Mouse (Mus musculus): ENCODE measurements around the gene Iqcn. TPM values are rescaled to one million over a fixed set of nuclear protein-coding genes. Genes with fewer than 3 reads are reported as not detected.

Gene Iqcn
- polyA plus RNA-seq, 1 experiment from 2014 or later: 0.04 TPM

DNA sequence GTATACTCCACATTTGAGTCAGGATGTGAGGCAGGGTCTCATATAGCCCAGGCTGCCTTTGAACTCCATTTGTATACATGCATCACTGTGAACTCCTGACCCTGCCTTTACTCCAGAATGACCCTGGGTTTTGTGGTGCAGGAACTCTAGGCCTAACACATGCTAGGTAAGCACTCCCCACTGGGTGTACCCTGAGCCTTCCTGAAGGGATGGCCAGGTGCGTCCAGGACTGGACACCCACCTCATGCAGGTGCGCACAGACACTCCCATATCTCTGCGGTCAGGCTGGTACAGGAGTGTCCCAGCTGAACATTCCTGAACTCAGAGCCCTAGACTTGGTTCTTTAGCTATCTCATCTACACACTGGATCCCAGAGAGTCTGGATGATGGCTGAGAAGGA is 29.1 kb upstream of the Iqcn start:
- peaks cover 5% of the 10 kb centered on the region for H3K4me1 ChIP-seq (ENCODE audit: control insufficient read depth, insufficient read depth, low read length)
- ATAC-seq (ENCODE audit: low FRiP score) (peak; percentile 3; the same call in 1 of the 2 replicates), DNase-seq (ENCODE audit: low spot score, missing footprints) (no peak)
- H3K9ac ChIP-seq (ENCODE audit: low read length): peak overlapping the region; percentile 82
- no peak overlapping the region; the same call in 1 of the 2 replicates for H3K27ac ChIP-seq (ENCODE audit: low read depth, low read length)
- peaks cover 2% of the 10 kb centered on the region for H3K36me3 ChIP-seq (ENCODE audit: control insufficient read depth, insufficient read depth, low read length)
- H3K4me3 ChIP-seq (ENCODE audit: low read depth, low read length): peak overlapping the region; percentile 67
- H3K27me3 ChIP-seq (ENCODE audit: control insufficient read depth, insufficient read depth, low read length): no peaks in the 10 kb centered on the region
- no peaks in the 10 kb centered on the region for H3K9me3 ChIP-seq (ENCODE audit: control insufficient read depth, low read length)
- WGBS: 93% methylated on average over 3 of the region's 3 CpGs
- H3K4me2 ChIP-seq: peak overlapping the region; percentile 74

DNA sequence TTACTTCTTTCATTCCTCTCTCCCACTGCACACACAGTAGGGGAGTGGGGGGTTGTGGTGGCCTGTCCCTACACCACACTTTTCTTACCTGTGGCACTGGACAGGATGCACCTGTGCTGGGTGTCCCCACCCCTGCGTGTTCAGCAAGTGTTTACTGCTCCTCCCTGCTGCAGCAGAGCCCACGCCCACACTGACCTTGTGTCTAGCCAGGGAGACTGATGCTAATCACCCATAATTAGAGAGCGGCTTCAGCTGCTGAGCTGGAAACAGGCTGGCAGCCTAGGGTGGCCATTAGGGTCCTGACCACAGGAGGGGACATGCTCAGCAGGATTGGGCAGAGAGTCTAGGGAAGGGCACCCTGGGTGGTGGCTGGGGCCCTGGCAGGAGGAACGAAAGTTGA is 28.5 kb upstream of the Iqcn start:
- ATAC-seq (ENCODE audit: low FRiP score) (no peak), DNase-seq (ENCODE audit: low spot score, missing footprints) (no peak)
- Histone ChIP-seq H3K27ac (ENCODE audit: low read depth, low read length) (no peak overlapping the region), H3K9me3 (ENCODE audit: control insufficient read depth, low read length) (no peaks in the 10 kb centered on the region), H3K4me3 (ENCODE audit: low read depth, low read length) (no peak overlapping the region), H3K9ac (ENCODE audit: low read length) (no peak overlapping the region), H3K4me1 (ENCODE audit: control insufficient read depth, insufficient read depth, low read length) (peaks cover 5% of the 10 kb centered on the region), H3K36me3 (ENCODE audit: control insufficient read depth, insufficient read depth, low read length) (peaks cover 2% of the 10 kb centered on the region), H3K27me3 (ENCODE audit: control insufficient read depth, insufficient read depth, low read length) (no peaks in the 10 kb centered on the region), H3K4me2 (no peak overlapping the region)
- WGBS: 93% methylated on average over 4 of the region's 4 CpGs

DNA sequence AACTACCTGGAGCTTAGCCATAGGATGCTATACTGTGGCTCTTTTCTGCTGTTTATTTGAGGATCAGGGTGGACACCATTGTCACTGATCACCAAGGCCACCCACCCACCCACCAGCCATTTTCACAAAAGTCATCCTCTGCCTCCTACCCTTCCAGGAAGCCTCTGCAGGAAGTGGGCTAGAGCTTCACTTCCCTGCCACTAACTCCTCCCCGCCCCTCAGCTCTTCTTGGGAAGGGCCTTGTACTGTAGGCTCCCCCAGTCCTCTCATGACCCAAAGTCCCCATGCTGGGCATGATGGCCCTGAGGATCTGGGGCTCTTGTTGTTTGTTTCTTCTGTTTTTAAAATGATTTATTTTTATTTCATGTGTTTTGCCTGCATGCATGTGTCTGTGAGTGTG is 27.9 kb upstream of the Iqcn start:
- no peaks in the 10 kb centered on the region for H3K9me3 ChIP-seq (ENCODE audit: control insufficient read depth, low read length)
- H3K9ac ChIP-seq (ENCODE audit: low read length): no peak overlapping the region; the same call in 1 of the 2 replicates
- peaks cover 5% of the 10 kb centered on the region for H3K4me1 ChIP-seq (ENCODE audit: control insufficient read depth, insufficient read depth, low read length)
- no peak overlapping the region for H3K4me3 ChIP-seq (ENCODE audit: low read depth, low read length)
- H3K36me3 ChIP-seq (ENCODE audit: control insufficient read depth, insufficient read depth, low read length): peaks cover 2% of the 10 kb centered on the region
- WGBS: 81% methylated on average over 1 of the region's 1 CpGs
- H3K27me3 ChIP-seq (ENCODE audit: control insufficient read depth, insufficient read depth, low read length): no peaks in the 10 kb centered on the region
- no peak overlapping the region for H3K4me2 ChIP-seq
- DNase-seq (ENCODE audit: low spot score, missing footprints) (no peak), ATAC-seq (ENCODE audit: low FRiP score) (no peak)
- H3K27ac ChIP-seq (ENCODE audit: low read depth, low read length): no peak overlapping the region

DNA sequence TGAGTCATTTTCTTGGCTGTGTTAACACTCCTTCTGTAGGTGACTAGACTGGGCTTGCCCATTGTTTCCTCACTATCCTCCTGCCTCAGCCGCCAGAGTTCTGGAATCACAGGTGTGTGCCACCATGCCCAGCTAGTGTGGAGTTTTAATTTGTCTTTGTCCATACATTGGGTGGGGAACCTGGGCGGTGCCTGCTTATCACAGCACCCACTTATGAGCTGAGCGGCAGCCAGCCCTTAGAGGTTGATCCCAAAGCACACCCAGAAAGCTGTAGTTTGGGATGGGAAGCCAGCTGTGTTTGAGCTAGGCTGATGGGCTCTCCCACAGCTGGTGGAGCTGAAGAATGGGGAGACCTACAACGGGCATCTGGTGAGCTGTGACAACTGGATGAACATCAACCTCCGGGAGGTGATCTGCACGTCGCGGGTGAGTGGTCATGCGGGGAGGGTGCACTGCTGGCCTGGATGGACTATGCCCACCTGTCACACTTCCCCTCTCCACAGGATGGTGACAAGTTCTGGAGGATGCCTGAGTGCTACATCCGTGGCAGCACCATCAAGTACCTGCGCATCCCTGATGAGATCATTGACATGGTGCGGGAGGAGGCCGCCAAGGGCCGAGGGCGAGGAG is 25.7 kb upstream of the Iqcn start:
- Histone ChIP-seq H3K4me3 (ENCODE audit: low read depth, low read length) (no peak overlapping the region), H3K4me1 (ENCODE audit: control insufficient read depth, insufficient read depth, low read length) (peaks cover 5% of the 10 kb centered on the region), H3K36me3 (ENCODE audit: control insufficient read depth, insufficient read depth, low read length) (peaks cover 2% of the 10 kb centered on the region; the same call in 1 of the 2 replicates), H3K27me3 (ENCODE audit: control insufficient read depth, insufficient read depth, low read length) (no peaks in the 10 kb centered on the region), H3K9ac (ENCODE audit: low read length) (no peak overlapping the region), H3K9me3 (ENCODE audit: control insufficient read depth, low read length) (no peaks in the 10 kb centered on the region), H3K4me2 (no peak overlapping the region), H3K27ac (ENCODE audit: low read depth, low read length) (no peak overlapping the region)
- DNase-seq (ENCODE audit: low spot score, missing footprints): no peak
- WGBS: 90% methylated on average over 15 of the region's 15 CpGs
- no peak for ATAC-seq (ENCODE audit: low FRiP score)

DNA sequence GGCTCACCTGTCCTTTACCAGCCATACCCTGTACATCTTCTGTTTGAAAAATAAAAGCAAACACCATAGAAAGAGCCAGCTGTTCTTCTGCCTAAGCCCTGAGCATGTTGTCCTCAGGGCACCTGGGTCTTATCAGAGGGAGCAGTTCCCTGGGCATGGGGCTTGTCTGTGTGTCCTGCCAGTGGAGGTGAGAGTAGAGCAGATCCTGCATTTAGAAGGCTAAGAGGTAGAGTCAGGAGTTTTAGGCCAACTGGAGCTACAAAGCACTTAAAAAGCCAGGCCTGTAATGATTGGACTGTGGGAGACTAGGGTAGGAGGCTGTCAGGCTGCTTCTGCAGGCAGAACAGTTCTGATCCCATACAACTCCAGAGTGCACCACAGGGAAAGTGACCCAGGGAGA is 24.6 kb upstream of the Iqcn start:
- Histone ChIP-seq H3K9ac (ENCODE audit: low read length) (no peak overlapping the region), H3K4me2 (no peak overlapping the region), H3K27ac (ENCODE audit: low read depth, low read length) (no peak overlapping the region), H3K4me1 (ENCODE audit: control insufficient read depth, insufficient read depth, low read length) (peaks cover 5% of the 10 kb centered on the region), H3K36me3 (ENCODE audit: control insufficient read depth, insufficient read depth, low read length) (peaks cover 2% of the 10 kb centered on the region; the same call in 1 of the 2 replicates), H3K27me3 (ENCODE audit: control insufficient read depth, insufficient read depth, low read length) (no peaks in the 10 kb centered on the region), H3K4me3 (ENCODE audit: low read depth, low read length) (no peak overlapping the region), H3K9me3 (ENCODE audit: control insufficient read depth, low read length) (no peaks in the 10 kb centered on the region)
- no peak for DNase-seq (ENCODE audit: low spot score, missing footprints)
- no peak for ATAC-seq (ENCODE audit: low FRiP score)

DNA sequence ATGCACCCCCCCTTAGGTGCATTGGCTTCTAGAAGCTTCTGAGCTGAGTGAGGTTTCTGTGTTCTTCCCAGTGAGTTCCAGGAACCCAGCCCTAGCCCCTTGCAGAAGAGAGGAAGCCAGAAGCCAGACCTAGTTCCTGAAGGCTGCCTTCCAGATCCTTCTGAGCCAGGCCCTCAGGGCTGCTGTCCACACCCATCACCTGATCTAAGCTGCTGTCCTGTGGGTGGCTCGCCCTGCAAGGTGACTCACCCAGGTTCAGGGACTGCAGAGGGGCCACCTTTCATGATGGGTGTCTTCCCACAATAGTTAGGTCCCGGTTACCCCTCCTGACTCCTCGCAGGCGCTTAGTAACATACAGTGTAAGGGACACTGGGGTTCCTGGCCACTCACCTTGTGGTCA is 23.9 kb upstream of the Iqcn start:
- 98% methylated on average over 4 of the region's 4 CpGs for WGBS

DNA sequence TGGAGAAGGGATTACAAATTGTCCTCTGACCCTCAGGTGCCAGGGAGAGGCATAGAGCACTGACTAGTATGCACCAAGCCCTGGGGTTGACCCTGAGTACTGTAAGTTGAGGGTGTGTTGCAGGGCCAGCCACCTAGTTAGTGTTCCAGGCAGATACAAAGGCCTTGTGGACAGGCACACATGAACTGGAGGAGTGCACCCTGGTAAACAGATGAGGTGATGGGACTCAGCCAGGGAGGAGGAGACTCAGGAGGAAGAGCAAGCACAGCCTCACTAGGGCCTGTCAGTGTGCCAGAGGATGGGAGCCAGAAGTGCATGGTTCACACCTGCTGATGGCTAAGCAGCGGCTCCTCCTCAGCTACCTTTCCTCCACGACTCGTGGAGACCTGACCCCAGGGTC is 23.2 kb upstream of the Iqcn start:
- no peak overlapping the region for H3K4me2 ChIP-seq
- no peak overlapping the region for H3K9ac ChIP-seq (ENCODE audit: low read length)
- H3K4me3 ChIP-seq (ENCODE audit: low read depth, low read length): no peak overlapping the region
- 95% methylated on average over 3 of the region's 3 CpGs for WGBS
- H3K4me1 ChIP-seq (ENCODE audit: control insufficient read depth, insufficient read depth, low read length): peaks cover 2% of the 10 kb centered on the region; the same call in 1 of the 2 replicates
- H3K36me3 ChIP-seq (ENCODE audit: control insufficient read depth, insufficient read depth, low read length): peaks cover 2% of the 10 kb centered on the region; the same call in 1 of the 2 replicates
- ATAC-seq (ENCODE audit: low FRiP score): no peak
- no peak for DNase-seq (ENCODE audit: low spot score, missing footprints)
- H3K27ac ChIP-seq (ENCODE audit: low read depth, low read length): no peak overlapping the region
- no peaks in the 10 kb centered on the region for H3K9me3 ChIP-seq (ENCODE audit: control insufficient read depth, low read length)
- no peaks in the 10 kb centered on the region for H3K27me3 ChIP-seq (ENCODE audit: control insufficient read depth, insufficient read depth, low read length)

More for the DNA sequence above, 23.9 kb upstream of the Iqcn start:
- H3K4me1 ChIP-seq (ENCODE audit: control insufficient read depth, insufficient read depth, low read length): peaks cover 2% of the 10 kb centered on the region; the same call in 1 of the 2 replicates
- peaks cover 2% of the 10 kb centered on the region; the same call in 1 of the 2 replicates for H3K36me3 ChIP-seq (ENCODE audit: control insufficient read depth, insufficient read depth, low read length)
- H3K4me3 ChIP-seq (ENCODE audit: low read depth, low read length): no peak overlapping the region
- DNase-seq (ENCODE audit: low spot score, missing footprints) (no peak), ATAC-seq (ENCODE audit: low FRiP score) (no peak)
- H3K27ac ChIP-seq (ENCODE audit: low read depth, low read length): no peak overlapping the region
- no peak overlapping the region for H3K9ac ChIP-seq (ENCODE audit: low read length)
- no peaks in the 10 kb centered on the region for H3K9me3 ChIP-seq (ENCODE audit: control insufficient read depth, low read length)
- no peak overlapping the region for H3K4me2 ChIP-seq
- H3K27me3 ChIP-seq (ENCODE audit: control insufficient read depth, insufficient read depth, low read length): no peaks in the 10 kb centered on the region

DNA sequence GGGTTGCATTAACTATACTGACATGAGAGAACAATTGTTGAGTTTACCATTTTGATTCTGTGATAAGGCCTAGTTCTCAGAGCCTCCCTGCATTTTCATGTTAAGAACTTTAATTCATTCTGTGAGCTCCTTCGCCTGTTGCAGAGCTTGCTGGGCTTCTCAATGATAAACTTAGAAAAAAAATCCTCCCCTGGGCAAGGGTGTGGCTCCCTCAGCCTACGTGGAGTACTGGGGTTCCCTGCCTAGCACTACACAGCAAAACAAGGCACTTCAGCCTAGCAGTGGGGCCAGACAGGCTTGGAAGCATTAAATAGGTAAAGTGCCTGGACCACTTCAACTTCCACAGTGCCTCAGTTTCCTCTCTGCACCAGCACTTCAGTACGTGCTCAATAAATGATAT is 21.8 kb upstream of the Iqcn start:
- H3K9ac ChIP-seq (ENCODE audit: low read length): no peak overlapping the region
- 73% methylated on average over 3 of the region's 3 CpGs for WGBS
- H3K27ac ChIP-seq (ENCODE audit: low read depth, low read length): no peak overlapping the region
- no peaks in the 10 kb centered on the region for H3K9me3 ChIP-seq (ENCODE audit: control insufficient read depth, low read length)
- no peaks in the 10 kb centered on the region for H3K27me3 ChIP-seq (ENCODE audit: control insufficient read depth, insufficient read depth, low read length)
- no peak overlapping the region for H3K4me2 ChIP-seq
- peaks cover 2% of the 10 kb centered on the region; the same call in 1 of the 2 replicates for H3K36me3 ChIP-seq (ENCODE audit: control insufficient read depth, insufficient read depth, low read length)
- DNase-seq (ENCODE audit: low spot score, missing footprints) (no peak), ATAC-seq (ENCODE audit: low FRiP score) (no peak)
- H3K4me3 ChIP-seq (ENCODE audit: low read depth, low read length): no peak overlapping the region
- H3K4me1 ChIP-seq (ENCODE audit: control insufficient read depth, insufficient read depth, low read length): peaks cover 2% of the 10 kb centered on the region; the same call in 1 of the 2 replicates

DNA sequence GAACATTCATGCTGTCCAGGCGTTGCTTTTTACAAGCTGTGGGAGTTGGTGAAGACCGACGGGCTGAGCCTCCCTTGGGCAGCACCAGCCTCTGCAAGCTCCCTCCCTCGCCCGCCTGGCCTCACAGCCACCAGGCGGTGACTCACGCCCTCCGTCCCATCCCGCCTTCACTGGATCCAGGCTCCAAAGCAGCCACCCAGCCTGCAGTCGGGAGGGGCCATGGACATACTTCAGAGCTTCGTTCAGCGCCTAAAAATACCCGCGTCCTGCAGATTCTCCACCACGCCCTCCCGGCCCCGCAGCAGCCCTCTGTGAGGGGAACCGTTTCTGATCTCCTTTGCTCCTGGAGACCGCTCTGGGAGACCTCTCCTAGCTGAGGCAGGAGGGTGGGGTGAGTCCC is 21.1 kb upstream of the Iqcn start:
- Histone ChIP-seq H3K27me3 (ENCODE audit: control insufficient read depth, insufficient read depth, low read length) (no peaks in the 10 kb centered on the region), H3K4me2 (no peak overlapping the region), H3K9me3 (ENCODE audit: control insufficient read depth, low read length) (no peaks in the 10 kb centered on the region), H3K4me1 (ENCODE audit: control insufficient read depth, insufficient read depth, low read length) (peaks cover 2% of the 10 kb centered on the region; the same call in 1 of the 2 replicates), H3K4me3 (ENCODE audit: low read depth, low read length) (no peak overlapping the region), H3K36me3 (ENCODE audit: control insufficient read depth, insufficient read depth, low read length) (peaks cover 2% of the 10 kb centered on the region; the same call in 1 of the 2 replicates), H3K27ac (ENCODE audit: low read depth, low read length) (no peak overlapping the region), H3K9ac (ENCODE audit: low read length) (peak overlapping the region; percentile 39; the same call in 1 of the 2 replicates)
- ATAC-seq (ENCODE audit: low FRiP score): no peak
- 9% methylated on average over 19 of the region's 19 CpGs for WGBS
- peak; percentile 86 for DNase-seq (ENCODE audit: low spot score, missing footprints)
